Mouse (Mus musculus): ENCODE data around the gene Mtfr1l. TPM values are rescaled to one million over a fixed set of nuclear protein-coding genes. Genes with fewer than 3 reads are reported as not detected.
"Not testable (repeated sequence)": the region's sequence is repeated elsewhere in the genome, so short reads cannot be mapped to it uniquely, and the experiment has no call there.

Mtfr1l gene
- polyA plus RNA-seq, 1 experiment from 2014 or later: 111 TPM

DNA sequence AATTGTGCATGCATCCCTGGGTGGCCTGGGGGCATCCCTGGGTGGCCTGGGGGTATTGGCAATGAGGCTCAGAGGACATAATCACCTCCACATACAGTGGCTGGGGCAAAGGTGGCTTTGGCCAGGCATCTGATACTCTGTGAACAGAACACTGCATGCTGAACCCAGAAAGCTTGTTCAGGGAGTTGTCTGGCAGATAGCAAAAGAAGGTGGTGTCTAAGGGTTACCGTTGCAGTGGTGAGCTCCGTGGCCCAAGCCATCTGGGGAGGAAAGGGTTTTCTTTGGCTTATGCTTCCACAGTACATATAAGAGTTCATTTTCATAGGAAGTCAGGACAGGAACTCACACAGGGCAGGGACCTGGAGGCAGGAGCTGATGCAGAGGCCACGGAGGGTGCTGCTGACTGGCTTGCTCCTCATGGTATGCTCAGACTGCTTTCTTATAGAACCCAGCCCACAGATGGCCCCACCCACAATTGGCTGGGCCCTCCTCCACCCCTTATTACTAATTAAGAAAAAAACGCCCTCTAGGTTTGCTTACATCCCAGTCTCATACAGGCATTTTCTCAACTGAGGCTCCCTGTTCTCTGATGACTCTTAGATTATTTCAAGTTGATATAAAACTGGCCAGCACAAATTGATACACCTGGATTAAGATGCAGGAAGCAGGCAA lies 31.4 kb downstream of the Mtfr1l start:
- 74% methylated on average over 4 of the region's 4 CpGs for WGBS
- no peaks in the 10 kb centered on the region for H3K9me3 ChIP-seq (ENCODE audit: control insufficient read depth, low read length)
- ATAC-seq (ENCODE audit: low read depth): no peak

DNA sequence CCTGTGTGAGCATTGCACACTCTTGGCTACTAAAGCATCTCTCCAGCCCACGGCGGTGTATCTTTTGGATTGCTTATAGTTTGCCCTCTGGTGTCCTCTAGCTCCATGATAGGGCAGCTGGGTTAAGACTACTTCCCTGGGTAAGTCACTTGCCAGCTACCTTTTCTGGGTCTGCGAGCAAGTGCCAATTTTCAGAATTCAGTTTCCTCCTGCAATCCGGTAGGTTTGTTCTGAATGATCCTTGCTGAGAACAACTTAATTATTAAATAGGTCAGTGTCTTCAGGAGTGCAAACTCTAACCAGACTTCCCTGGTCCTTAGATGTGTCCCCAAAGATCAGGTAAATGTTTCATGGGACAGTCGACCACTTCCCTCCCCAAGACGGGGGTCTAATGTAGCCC lies 34.1 kb downstream of the Mtfr1l start:
- Histone ChIP-seq H3K4me3 (ENCODE audit: low read length) (no peak overlapping the region), H3K36me3 (ENCODE audit: control insufficient read depth, insufficient read depth, low read length) (no peaks in the 10 kb centered on the region), H3K9me3 (ENCODE audit: control insufficient read depth, low read length) (no peaks in the 10 kb centered on the region), H3K27ac (ENCODE audit: low read length) (no peak overlapping the region), H3K9ac (ENCODE audit: low read length) (no peak overlapping the region), H3K4me1 (replicated peaks; ENCODE audit: control insufficient read depth, insufficient read depth, low read length) (peaks cover 15% of the 10 kb centered on the region; the same call in 1 of the 2 replicates), H3K4me2 (ENCODE audit: low read depth, low read length) (no peak overlapping the region), H3K27me3 (ENCODE audit: control insufficient read depth, insufficient read depth, low read depth, low read length) (no peaks in the 10 kb centered on the region)
- ATAC-seq (ENCODE audit: low read depth): no peak
- WGBS: 83% methylated on average over 6 of the region's 6 CpGs

More for the DNA sequence above, 31.4 kb downstream of the Mtfr1l start:
- Histone ChIP-seq H3K4me2 (ENCODE audit: low read depth, low read length) (no peak overlapping the region), H3K36me3 (ENCODE audit: control insufficient read depth, insufficient read depth, low read length) (no peaks in the 10 kb centered on the region; the same call in 1 of the 2 replicates), H3K9ac (ENCODE audit: low read length) (no peak overlapping the region), H3K4me3 (ENCODE audit: low read length) (no peak overlapping the region), H3K27me3 (ENCODE audit: control insufficient read depth, insufficient read depth, low read depth, low read length) (no peaks in the 10 kb centered on the region), H3K27ac (ENCODE audit: low read length) (no peak overlapping the region), H3K4me1 (replicated peaks; ENCODE audit: control insufficient read depth, insufficient read depth, low read length) (no peaks in the 10 kb centered on the region)

DNA sequence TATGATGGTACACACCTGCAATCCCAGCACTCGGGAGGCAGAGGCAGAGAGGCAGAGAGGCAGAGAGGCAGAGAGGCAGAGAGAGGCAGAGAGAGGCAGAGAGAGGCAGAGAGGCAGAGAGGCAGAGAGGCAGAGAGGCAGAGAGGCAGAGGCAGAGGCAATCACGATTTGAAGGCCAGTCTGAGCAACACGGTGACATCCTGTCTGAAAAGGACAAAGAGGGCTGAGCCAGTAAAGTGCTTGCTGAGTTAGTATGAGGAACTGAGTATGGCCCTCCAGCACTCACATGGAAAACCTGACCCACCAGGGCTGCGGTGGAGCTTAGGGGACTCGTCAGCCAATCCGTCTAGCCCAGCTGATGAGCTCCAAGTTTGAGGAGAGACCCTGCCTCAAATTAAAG lies 36.2 kb downstream of the Mtfr1l start:
- not testable (repeated sequence) for H3K9ac ChIP-seq (ENCODE audit: low read length); H3K4me2 ChIP-seq (ENCODE audit: low read depth, low read length); H3K9me3 ChIP-seq (ENCODE audit: control insufficient read depth, low read length); ATAC-seq (ENCODE audit: low read depth); H3K4me3 ChIP-seq (ENCODE audit: low read length); H3K27me3 ChIP-seq (ENCODE audit: control insufficient read depth, insufficient read depth, low read depth, low read length); H3K36me3 ChIP-seq (ENCODE audit: control insufficient read depth, insufficient read depth, low read length); H3K27ac ChIP-seq (ENCODE audit: low read length)
- 78% methylated on average over 6 of the region's 6 CpGs for WGBS
- H3K4me1 ChIP-seq (replicated peaks; ENCODE audit: control insufficient read depth, insufficient read depth, low read length): peaks cover 25% of the 10 kb centered on the region

DNA sequence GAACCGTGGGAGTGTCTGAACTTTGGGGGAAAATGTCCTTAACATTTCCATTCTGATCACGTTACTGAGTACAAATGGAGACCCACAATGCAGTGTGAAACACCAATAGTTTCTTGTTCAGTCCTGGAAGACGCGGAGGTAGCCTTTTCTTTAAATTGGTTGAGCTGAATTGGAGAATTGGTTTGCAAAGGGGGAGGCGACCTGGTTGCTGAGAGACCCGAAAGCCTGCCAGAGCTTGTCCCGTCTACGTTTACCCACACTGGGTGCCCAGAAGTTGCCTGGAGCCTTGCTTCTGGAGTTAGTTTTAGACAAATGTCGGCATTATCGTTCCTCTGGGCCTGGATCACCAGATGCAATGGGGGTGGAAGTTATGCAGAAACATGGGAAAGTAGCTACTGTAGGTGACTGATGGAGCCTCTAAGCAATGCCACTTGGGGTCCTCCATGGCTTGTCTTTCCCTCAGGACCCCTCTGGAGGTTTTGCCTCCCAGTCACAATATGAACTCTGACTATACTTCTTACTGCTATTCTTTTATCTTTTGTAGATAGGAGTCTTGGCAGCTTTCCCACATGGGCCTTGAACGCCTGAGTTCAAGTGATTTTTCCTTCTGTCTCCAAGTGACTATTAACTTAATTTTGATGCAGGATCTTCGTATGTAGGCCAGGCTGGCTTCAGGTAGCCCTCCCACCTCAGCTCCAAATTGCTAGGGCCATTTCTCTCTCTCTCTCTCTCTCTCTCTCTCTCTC lies 37.0 kb downstream of the Mtfr1l start:
- Histone ChIP-seq H3K4me3 (ENCODE audit: low read length) (no peak overlapping the region), H3K27ac (ENCODE audit: low read length) (no peak overlapping the region)
- WGBS: 57% methylated on average over 12 of the region's 12 CpGs

DNA sequence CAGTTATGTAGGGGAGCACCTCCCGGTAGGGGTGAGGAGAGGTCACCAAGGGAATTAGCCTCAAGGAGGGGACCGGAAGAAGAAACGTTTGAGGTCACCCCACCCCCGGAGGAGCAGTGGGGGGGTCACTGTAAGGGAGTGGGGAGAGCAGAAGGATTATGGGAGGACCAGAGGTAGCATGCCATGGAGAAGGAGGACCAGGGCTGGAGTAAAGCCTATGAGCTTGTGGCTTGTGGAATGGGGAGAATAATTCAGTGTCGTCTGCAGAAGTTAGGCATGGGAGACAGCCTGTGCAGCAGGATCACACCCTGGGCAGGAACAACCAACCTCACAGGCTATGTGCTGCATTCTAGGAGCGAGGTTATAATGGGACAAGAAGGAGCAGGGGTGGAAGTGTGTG lies 38.0 kb downstream of the Mtfr1l start:
- H3K9me3 ChIP-seq (ENCODE audit: control insufficient read depth, low read length): no peaks in the 10 kb centered on the region
- H3K4me2 ChIP-seq (ENCODE audit: low read depth, low read length): peak overlapping the region; percentile 82
- WGBS: 14% methylated on average over 6 of the region's 6 CpGs
- H3K4me1 ChIP-seq (replicated peaks; ENCODE audit: control insufficient read depth, insufficient read depth, low read length): peaks cover 25% of the 10 kb centered on the region
- no peak overlapping the region for H3K27ac ChIP-seq (ENCODE audit: low read length)
- no peak for ATAC-seq (ENCODE audit: low read depth)
- H3K36me3 ChIP-seq (ENCODE audit: control insufficient read depth, insufficient read depth, low read length): no peaks in the 10 kb centered on the region
- H3K4me3 ChIP-seq (ENCODE audit: low read length): peak overlapping the region; percentile 59
- peak overlapping the region; percentile 71 for H3K9ac ChIP-seq (ENCODE audit: low read length)
- no peaks in the 10 kb centered on the region for H3K27me3 ChIP-seq (ENCODE audit: control insufficient read depth, insufficient read depth, low read depth, low read length)

More for the DNA sequence above, 37.0 kb downstream of the Mtfr1l start:
- Histone ChIP-seq H3K9me3 (ENCODE audit: control insufficient read depth, low read length) (no peaks in the 10 kb centered on the region), H3K4me1 (replicated peaks; ENCODE audit: control insufficient read depth, insufficient read depth, low read length) (peaks cover 25% of the 10 kb centered on the region), H3K27me3 (ENCODE audit: control insufficient read depth, insufficient read depth, low read depth, low read length) (no peaks in the 10 kb centered on the region), H3K4me2 (ENCODE audit: low read depth, low read length) (no peak overlapping the region), H3K36me3 (ENCODE audit: control insufficient read depth, insufficient read depth, low read length) (no peaks in the 10 kb centered on the region), H3K9ac (ENCODE audit: low read length) (no peak overlapping the region)
- no peak for ATAC-seq (ENCODE audit: low read depth)

DNA sequence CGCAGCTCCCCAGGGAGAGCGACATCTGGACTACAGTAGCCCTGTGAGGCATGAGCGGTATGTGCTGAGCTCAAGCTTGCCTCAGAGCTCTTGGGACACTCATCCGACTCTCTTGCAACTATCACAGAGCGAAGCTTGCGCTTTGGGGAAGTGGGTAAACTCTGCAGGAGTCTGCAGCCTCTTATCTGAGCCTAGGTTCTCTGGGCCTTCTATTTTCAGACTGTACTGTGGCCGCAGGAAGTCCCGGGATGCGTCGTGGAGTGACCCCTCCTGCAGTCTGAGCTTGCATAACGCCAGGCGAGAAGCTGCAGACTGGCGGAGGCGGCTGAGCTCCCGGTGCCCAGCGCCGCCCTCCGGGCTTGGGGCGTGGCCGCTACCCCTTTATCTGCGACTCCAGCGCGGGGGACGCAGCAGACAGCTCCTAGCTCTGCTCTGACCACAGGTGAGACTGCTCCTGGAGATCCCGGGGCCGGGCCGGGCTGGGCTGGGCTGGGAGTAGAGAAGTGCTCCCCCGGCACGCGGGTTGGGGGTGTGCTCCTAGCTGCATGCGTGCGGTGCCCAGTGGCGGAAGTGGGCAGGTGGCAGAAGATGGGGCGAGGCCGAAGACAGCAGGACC lies 38.5 kb downstream of the Mtfr1l start, which contains the start of gene Paqr7:
TSS of gene Paqr7 (plus strand) at position 103 of the 616 bp plus-strand sequence.
- H3K4me1 ChIP-seq (replicated peaks; ENCODE audit: control insufficient read depth, insufficient read depth, low read length): peaks cover 25% of the 10 kb centered on the region
- ATAC-seq (ENCODE audit: low read depth): peak; percentile 81
- H3K27ac ChIP-seq (ENCODE audit: low read length): peak within 1 kb of the TSS; percentile 50
- H3K4me2 ChIP-seq (ENCODE audit: low read depth, low read length): peak within 1 kb of the TSS; percentile 82
- peak within 1 kb of the TSS; percentile 71 for H3K9ac ChIP-seq (ENCODE audit: low read length)
- H3K36me3 ChIP-seq (ENCODE audit: control insufficient read depth, insufficient read depth, low read length): no peaks in the 10 kb centered on the region
- peak within 1 kb of the TSS; percentile 59 for H3K4me3 ChIP-seq (ENCODE audit: low read length)
- 5% methylated on average over 34 of the region's 35 CpGs for WGBS
- H3K27me3 ChIP-seq (ENCODE audit: control insufficient read depth, insufficient read depth, low read depth, low read length): no peaks in the 10 kb centered on the region
- no peaks in the 10 kb centered on the region for H3K9me3 ChIP-seq (ENCODE audit: control insufficient read depth, low read length)

DNA sequence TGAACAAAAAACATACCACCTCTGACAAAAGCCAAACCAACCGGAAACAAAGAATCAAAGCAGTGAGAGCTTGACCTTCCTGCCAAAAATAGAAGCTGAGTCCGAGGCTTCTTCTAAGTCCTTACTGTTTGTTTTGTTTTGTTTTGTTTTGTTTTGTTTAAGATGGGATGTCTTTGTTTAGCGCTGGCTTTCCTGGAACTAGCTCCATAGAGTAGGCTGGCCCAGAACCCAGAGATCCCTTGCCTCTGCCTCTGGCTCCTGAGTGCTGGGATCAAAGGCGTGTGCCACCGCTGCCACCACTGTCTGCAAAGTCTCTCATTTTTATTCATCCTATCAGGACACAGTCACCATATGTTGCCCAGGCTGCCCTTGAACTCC lies 39.7 kb downstream of the Mtfr1l start:
- no peaks in the 10 kb centered on the region for H3K36me3 ChIP-seq (ENCODE audit: control insufficient read depth, insufficient read depth, low read length)
- H3K27me3 ChIP-seq (ENCODE audit: control insufficient read depth, insufficient read depth, low read depth, low read length): no peaks in the 10 kb centered on the region
- H3K9ac ChIP-seq (ENCODE audit: low read length): no peak overlapping the region
- H3K27ac ChIP-seq (ENCODE audit: low read length): 0 out of 2 replicates have a peak overlapping the region, but pooled peaks have one; percentile 45
- no peak for ATAC-seq (ENCODE audit: low read depth)
- WGBS: 62% methylated on average over 5 of the region's 5 CpGs
- H3K4me1 ChIP-seq (replicated peaks; ENCODE audit: control insufficient read depth, insufficient read depth, low read length): peaks cover 25% of the 10 kb centered on the region
- no peak overlapping the region for H3K4me3 ChIP-seq (ENCODE audit: low read length)
- H3K4me2 ChIP-seq (ENCODE audit: low read depth, low read length): no peak overlapping the region
- H3K9me3 ChIP-seq (ENCODE audit: control insufficient read depth, low read length): no peaks in the 10 kb centered on the region

DNA sequence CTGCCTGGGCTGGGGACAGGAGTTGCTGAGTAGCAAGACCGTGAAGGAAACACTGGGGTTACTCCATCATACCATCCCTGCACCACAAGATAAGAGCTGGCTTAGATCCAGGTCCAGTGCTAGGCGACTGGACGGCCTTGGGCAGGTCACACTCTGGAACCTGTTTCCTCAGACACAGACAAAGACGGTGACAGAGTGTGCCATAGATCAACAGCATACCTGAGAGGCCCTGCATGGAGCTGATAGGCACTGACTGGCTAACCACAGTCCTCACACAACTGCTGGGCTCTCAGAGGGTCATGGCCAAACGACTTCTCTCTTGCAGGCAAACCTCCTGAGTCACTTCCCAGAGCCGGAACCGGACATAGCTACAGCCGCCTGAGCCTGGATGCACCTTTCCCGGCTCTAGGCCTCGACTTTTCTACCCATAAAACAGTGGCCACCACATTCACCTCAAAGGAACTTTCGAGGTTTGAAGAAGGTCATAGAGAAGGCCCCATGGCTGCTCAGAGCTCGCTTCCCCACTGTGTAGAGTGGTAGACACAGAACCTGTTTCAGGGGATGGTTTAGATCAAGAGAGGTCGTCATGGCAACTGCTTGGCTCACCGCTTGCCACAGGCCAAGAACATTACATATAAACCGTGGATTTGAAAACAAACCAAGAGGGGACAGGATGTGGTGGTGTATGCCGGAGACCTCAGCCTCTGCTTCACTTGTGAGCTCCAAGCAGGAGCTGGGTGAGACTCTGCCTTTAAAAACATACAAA lies 40.2 kb downstream of the Mtfr1l start:
- Histone ChIP-seq H3K27ac (ENCODE audit: low read length) (peak overlapping the region; percentile 45; the same call in 1 of the 2 replicates), H3K9me3 (ENCODE audit: control insufficient read depth, low read length) (no peaks in the 10 kb centered on the region), H3K9ac (ENCODE audit: low read length) (no peak overlapping the region), H3K4me2 (ENCODE audit: low read depth, low read length) (no peak overlapping the region), H3K27me3 (ENCODE audit: control insufficient read depth, insufficient read depth, low read depth, low read length) (no peaks in the 10 kb centered on the region), H3K4me3 (ENCODE audit: low read length) (no peak overlapping the region), H3K4me1 (replicated peaks; ENCODE audit: control insufficient read depth, insufficient read depth, low read length) (peaks cover 25% of the 10 kb centered on the region), H3K36me3 (ENCODE audit: control insufficient read depth, insufficient read depth, low read length) (no peaks in the 10 kb centered on the region)
- 0 out of 2 replicates have a peak, but pooled peaks have one; percentile 13 for ATAC-seq (ENCODE audit: low read depth)
- WGBS: 44% methylated on average over 16 of the region's 16 CpGs
